Mouse (Mus musculus) olfactory bulb, adult 2 months (tissue): ENCODE data around the gene Csnk1g1.

Source experiments
- CTCF ChIP-seq: fragments of 200-500 bp; IDR thresholded peaks from 2 replicates; pipeline ENCODE4 v1.5.1; 2012; ENCODE audit warnings: low read depth, mild to moderate bottlenecking, low read length, moderate library complexity; ENCODE audit not compliant: insufficient read depth
- POLR2A ChIP-seq: fragments of 200-500 bp; IDR thresholded peaks from 2 replicates; pipeline ENCODE4 v1.6.1; 2012; ENCODE audit warnings: mild to moderate bottlenecking, low read depth, low read length, moderate library complexity; ENCODE audit not compliant: insufficient read depth

GRCm38 (mm10) chr9:65891126-65891525 is 17.6 kb upstream of the Csnk1g1 start:
- TF ChIP-seq POLR2A (no peak), CTCF (no peak)
